Mouse (Mus musculus): ENCODE measurements around the gene Hs3st4.
A peak's percentile ranks its signal among the peaks of the same experiment; 100 is the strongest.

Hs3st4 gene

GRCm38 (mm10) chr7:124136133-124136532 is 153.5 kb downstream of the Hs3st4 start:
- no peak for DNase-seq (ENCODE audit: low spot score in 2 of 2)

GRCm38 (mm10) chr7:124141229-124141628 is 158.6 kb downstream of the Hs3st4 start:
- no peak for DNase-seq (ENCODE audit: low spot score in 2 of 2)

DNA sequence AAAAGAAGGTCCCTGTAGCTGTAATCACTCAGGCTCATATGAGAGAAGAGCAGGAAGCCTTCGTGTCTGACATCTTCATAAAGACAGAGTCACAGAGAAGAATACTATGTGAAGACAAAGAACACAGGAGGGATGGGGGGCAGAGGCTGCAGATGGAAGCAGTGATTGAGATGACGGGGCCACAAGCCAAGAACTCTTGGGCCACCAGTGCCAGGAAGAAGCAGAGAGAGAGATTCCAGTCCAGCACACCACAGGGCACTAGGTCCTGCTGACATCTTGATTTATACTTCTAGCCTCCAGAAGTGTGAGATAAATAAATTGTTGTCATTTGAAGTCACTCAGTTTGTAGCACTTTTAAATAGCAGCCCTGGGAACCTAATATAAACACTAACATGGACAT is 168.2 kb downstream of the Hs3st4 start:
- no peak for DNase-seq (ENCODE audit: low spot score in 2 of 2)

DNA sequence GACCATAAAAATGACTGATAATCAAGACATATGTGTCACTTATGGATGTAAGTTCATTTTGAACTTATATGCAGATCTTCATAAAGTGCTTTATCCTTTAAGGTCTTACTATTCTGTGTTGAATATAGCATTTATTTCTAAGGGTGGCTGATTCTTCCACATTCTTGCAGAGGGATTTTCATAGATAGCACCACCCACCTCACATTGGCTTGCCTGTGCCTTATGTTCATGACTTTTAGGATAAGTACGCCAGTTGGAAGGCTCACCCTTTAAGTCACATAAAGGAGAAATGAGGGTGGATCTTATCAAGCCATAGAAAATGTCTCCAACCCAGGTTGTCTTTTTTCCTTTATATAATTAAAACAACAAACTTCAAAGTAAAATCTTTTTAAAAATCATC is 180.6 kb downstream of the Hs3st4 start:
- DNase-seq (ENCODE audit: low spot score in 2 of 2), result no peak

DNA sequence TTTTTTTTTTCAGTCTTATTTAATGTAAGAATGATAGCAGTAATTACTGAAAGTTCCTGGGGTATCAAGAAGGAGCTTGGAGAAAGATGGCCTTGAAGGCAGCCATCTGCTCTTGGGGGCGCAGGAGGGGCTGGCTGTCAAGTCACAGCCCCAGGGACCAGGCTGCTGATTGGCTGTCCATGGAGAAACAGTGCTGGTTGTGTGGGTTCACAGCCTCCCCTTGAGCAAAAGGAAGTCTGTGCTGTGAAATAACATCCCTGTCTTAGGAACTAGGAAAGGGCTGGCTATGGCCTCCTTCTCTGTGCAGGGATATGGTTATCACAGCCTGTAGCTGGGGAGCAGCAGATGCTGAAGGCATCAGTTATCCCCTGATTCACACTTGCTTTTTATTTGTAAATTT is 183.6 kb downstream of the Hs3st4 start:
- no peak for DNase-seq (ENCODE audit: low spot score in 2 of 2)

DNA sequence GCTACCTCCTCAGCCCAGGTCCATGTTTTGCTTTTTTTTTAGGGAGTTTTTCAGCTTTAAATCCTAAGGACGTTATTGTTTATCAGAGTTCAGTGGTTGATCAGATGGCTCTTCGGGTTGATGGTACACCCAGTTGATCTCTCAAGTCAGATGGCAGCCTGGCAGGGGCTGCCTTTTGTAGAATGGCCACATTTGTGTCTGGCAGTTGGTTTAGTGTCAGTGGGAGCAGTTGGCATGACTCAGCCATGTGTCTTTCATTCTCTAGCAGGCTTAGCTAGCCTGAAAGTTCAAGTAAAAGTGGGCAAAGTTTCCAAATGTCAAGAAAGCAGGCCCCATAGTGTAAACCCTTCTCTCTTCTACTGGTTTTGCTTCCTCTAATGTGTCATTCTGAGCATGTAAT is 186.1 kb downstream of the Hs3st4 start:
- no peak for DNase-seq (ENCODE audit: low spot score in 2 of 2)

DNA sequence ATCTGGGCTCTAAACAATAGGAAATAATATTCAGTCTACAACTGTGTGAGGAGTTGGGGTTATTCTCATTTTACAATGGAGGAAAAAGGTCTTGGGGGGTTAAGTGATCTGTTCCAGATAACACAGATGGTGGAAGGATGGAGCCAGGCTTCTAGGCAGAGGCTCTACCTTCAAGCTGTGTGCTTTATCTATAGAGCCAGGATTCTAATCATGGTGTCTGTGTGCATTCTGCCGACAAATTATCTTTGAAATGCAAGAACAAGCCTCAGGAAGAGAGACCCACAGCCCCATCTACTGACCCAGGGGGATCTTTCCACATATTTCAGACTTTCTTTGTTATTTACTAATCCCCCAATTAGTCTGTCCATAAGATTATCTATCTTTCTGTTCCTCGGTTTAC is 187.3 kb downstream of the Hs3st4 start:
- no peak for DNase-seq (ENCODE audit: low spot score in 2 of 2)

DNA sequence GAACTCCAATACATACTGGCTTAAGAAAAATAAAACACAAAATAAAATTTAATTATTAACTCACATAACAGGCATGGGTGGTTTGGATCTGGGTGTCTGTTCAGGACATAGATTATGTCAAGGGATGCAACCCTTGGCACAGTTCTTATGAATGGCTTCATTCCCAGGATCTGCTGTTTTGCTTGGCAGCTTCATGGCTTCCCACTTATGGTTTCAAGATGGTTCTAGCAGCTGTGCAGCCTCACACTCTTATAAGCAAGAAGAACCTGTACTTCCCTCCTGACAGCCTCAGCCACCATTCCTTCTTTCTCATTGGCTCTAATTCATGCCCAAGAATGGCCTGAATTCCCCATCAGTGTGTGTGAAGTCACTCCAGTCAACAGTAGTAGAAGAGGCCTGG is 189.3 kb downstream of the Hs3st4 start:
- DNase-seq (ENCODE audit: low spot score in 2 of 2), result peak in 1 of 2 experiments; percentile 9

DNA sequence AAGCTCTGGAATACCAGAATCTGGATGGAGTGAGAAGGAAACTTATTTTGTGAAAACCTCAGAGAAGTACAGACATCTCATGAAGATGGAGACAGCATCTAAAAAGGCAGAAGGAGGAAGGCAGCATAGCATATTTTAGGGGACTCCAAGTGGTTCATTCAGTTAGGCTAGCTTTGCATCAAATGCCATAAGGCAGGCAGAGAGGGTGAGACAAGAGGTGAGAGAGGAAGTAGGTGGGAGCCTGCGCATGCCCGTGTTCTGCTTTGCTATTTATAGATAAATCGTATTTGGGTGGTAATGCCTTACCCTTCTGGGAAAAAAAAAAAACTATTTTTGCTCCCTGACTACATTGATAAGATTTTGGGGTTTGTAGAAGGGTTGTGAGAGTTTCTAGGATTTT is 198.3 kb downstream of the Hs3st4 start:
- DNase-seq (ENCODE audit: low spot score in 2 of 2), result peak; percentile 13 to 14

GRCm38 (mm10) chr7:124184693-124185092 is 202.0 kb downstream of the Hs3st4 start:
- no peak for DNase-seq (ENCODE audit: low spot score in 2 of 2)

GRCm38 (mm10) chr7:124198811-124199570 is 216.3 kb downstream of the Hs3st4 start:
- DNase-seq (ENCODE audit: low spot score in 2 of 2), result peak; percentile 35 to 42

- no peak for DNase-seq (ENCODE audit: low spot score in 2 of 2)
Measured at GRCm38 (mm10) chr7:124216921-124217320, 234.3 kb downstream of the Hs3st4 start.

DNA sequence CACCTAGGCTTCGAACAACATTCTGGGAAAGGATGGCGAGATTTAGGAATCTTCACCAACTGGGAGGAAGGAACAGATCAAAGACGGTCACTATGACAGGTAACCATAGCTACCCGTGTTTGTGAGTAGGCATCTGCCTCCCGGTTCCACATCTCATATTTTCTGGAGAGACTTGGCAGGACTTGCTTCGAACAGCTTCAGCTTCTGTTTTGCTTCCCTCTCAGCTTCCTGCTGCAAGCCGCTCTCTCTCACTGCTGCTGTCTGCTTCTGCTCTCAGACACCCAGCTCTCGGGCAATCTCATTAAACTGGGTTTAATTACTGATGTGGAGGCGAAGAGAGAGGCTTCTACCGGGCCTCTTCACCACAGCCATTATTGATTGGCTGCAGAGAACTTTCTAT is 237.9 kb downstream of the Hs3st4 start:
- peak; percentile 30 to 32 for DNase-seq (ENCODE audit: low spot score in 2 of 2)

DNA sequence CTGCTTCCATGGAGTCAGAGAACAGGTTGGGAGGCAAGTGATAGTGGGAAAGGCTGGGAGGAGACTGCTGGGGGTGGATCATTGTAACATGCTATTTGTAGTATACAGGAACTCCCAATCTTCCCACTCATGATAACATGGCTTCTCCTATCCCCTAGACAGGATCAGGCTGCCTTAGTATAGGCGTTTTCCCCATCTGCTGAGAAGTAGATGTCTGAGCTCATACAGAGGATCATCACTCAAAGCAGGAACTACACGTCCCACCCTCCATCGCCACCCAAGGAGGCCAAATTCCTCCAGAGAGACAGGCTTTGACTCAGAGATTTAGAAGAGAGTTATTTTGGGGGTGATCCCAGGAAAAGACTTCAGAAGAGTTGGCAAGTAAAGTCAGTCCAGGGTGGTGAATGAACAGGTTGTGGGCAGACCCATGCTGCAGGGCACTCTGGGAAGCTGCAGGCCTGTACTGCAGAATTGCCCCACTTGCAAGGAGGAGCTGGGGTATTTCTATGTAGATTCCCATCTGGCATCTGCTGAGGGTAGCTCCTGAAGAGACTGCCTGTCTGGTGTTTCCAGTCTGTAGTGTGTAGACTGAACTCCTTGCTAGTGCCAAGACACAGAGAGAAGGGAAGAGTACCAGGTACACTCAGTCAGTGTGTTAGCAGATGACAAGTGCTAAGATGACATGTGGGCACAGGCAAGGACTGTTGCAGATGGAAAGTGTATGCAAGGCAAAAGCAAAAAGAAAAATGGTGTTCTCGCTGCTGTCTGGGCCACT is 255.4 kb downstream of the Hs3st4 start:
- peak; percentile 27 to 49 for DNase-seq (ENCODE audit: low spot score in 2 of 2)

DNA sequence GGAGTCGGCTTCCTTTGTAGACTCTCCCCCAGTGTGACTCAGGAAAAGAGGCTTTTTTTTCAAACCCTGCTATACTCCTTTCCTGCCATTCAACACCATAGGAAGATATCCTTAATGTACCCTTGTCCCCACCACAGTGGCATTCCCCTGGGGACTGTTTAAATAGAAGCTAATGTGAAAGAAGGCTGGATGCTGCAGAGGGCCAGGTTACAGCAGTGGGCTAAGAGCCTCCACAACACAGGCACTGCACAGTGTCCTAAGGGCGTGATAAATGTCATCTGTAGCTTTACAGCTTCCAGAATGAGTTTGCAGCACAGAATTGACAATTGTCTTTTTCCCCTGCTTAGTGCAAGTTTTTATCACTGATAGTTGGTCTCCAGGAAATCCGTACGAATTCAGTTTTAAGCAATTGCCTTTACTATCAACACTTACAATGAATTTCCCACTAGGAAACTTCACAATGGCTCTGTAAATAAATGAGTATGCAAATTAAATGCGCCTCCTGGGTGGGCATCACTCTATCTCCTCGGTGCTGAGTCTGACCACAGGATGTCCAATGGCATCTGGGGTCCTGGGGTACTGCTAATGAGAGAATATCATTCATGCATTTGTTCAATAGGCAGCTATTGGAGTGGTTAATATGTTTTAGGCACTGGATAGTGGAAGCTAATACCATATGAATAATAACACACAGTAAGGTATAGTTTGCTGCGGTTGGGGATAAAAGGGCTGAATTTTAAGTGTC is 257.4 kb downstream of the Hs3st4 start:
- DNase-seq (ENCODE audit: low spot score in 2 of 2), result no peak

GRCm38 (mm10) chr7:124249838-124250237 is 267.2 kb downstream of the Hs3st4 start:
- no peak for DNase-seq (ENCODE audit: low spot score in 2 of 2)

DNA sequence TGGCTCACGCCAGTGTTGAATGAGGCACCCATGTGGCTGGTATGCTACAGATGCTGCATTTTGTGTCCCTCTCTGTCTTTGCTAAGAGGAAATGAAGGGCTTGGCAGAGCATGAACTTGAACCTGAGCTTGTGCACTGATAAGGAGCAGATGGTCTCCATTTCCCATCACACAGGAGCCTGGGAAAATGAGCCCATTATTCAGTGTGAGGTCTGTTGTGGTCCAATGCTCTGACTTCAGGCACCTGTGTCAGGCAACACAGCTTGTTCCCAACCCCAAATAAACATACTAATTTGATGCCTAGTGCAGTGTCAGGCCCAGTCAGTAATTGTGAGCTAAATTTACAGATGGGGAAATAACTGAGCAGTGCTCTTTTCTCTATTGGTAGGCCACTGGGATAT is 267.9 kb downstream of the Hs3st4 start:
- DNase-seq (ENCODE audit: low spot score in 2 of 2), result no peak

GRCm38 (mm10) chr7:124258419-124258818 is 275.8 kb downstream of the Hs3st4 start:
- no peak for DNase-seq (ENCODE audit: low spot score in 2 of 2)

DNA sequence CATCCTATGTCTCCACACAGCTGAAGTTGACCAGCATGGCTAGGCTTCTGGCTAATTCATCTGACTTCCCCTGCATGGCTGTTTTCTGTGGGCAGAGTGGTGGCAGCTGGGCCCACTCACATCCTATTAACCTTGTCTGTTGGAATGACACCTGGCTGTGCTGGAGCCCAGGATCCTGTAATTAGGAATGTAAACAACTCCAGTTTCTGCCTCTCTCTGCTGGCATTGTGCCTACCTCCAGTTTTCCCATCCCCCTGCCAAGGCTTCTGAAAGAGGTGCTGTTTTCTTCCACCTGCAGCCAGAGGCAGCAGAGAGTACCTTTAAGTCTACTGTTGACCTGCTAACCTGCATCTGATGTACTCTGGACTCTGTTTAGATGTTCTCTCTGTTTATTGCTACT is 288.1 kb downstream of the Hs3st4 start:
- DNase-seq (ENCODE audit: low spot score in 2 of 2), result no peak

- DNase-seq (ENCODE audit: low spot score in 2 of 2), result no peak
Measured at GRCm38 (mm10) chr7:124289873-124290272, 307.2 kb downstream of the Hs3st4 start.

GRCm38 (mm10) chr7:124319451-124319850 is 336.8 kb downstream of the Hs3st4 start:
- DNase-seq (ENCODE audit: low spot score in 2 of 2), result peak; percentile 21 to 33

DNA sequence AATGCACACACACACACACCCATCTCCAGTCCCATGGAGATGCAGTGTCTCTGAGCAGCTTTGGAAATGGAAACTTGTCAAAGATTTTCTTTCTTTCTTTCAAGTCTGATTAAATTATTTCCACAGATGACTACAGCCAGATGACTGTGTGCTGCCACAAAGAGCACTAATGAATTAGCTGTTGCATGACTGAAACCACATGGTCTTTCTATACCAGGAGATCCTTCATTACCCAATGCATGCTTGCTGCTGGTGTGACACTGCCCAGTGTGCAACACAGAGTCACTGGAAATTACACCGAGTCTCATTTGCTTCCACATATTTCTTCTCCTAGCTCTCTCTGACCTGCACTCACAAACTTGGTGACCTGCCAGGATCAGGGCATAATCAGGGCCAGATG is 353.0 kb downstream of the Hs3st4 start:
- DNase-seq (ENCODE audit: low spot score in 2 of 2), result no peak

Data from right cerebral cortex, postnatal 36 days (tissue).